Mouse (Mus musculus) kidney, embryonic 14.5 days (tissue): ENCODE results near the gene Efs. TPM values are rescaled to one million over a fixed set of nuclear protein-coding genes. Genes with fewer than 3 reads are reported as not detected.

Experiments used
- ATAC-seq: fragments of 200-750 bp; cut with Nextera tagmentation; 2 replicates; pipeline ENCODE4 v1.8.0; 2017; ENCODE audit warnings: moderate number of reproducible peaks, mild to moderate bottlenecking, moderate TSS enrichment, moderate library complexity; ENCODE audit not compliant: low FRiP score, low TSS enrichment
- H3K27ac ChIP-seq: fragments of 300-500 bp; sonication (generic); 2 replicates; pipeline ENCODE4 v1.5.1; 2014; ENCODE audit warnings: low read depth, mild to moderate bottlenecking, low read length, moderate library complexity, mixed read lengths
- H3K27me3 ChIP-seq: fragments of 300-500 bp; sonication (generic); 2 replicates; pipeline ENCODE4 v1.6.1; 2014; ENCODE audit warnings: mild to moderate bottlenecking, low read length; ENCODE audit not compliant: control insufficient read depth, insufficient read depth
- H3K36me3 ChIP-seq: fragments of 300-500 bp; sonication (generic); 2 replicates; pipeline ENCODE4 v1.6.1; 2014; ENCODE audit warnings: low read length, mixed read lengths; ENCODE audit not compliant: control insufficient read depth, insufficient read depth
- H3K4me1 ChIP-seq: fragments of 300-500 bp; sonication (generic); 2 replicates; pipeline ENCODE4 v1.6.1; 2014; ENCODE audit warnings: low read length, mixed read lengths; ENCODE audit not compliant: control insufficient read depth, insufficient read depth
- H3K4me2 ChIP-seq: fragments of 300-500 bp; sonication (generic); replicated peaks from 2 replicates; pipeline ENCODE4 v1.6.1; 2014; ENCODE audit warnings: low read depth, mild to moderate bottlenecking, low read length
- H3K4me3 ChIP-seq: fragments of 300-500 bp; sonication (generic); 2 replicates; pipeline ENCODE4 v1.5.1; 2014; ENCODE audit warnings: mild to moderate bottlenecking, low read length
- H3K9ac ChIP-seq: fragments of 300-500 bp; sonication (generic); 2 replicates; pipeline ENCODE4 v1.6.1; 2014; ENCODE audit warnings: low read depth, mild to moderate bottlenecking, low read length, moderate library complexity
- H3K9me3 ChIP-seq: fragments of 300-500 bp; sonication (generic); 2 replicates; pipeline ENCODE4 v1.6.1; 2016; ENCODE audit warnings: low read length; ENCODE audit not compliant: control insufficient read depth
- WGBS: fragments of 180-500 bp; shearing (Covaris S2); extraction: QIAGEN DNeasy Blood & Tissue Kit; methylation state at CpG from one replicate; pipeline ENCODE4 v1.1.7; 2014; 5-methylcytosine and 5-hydroxymethylcytosine counted together
- microRNA counts: library from miRNA; unstranded; fragments of <30 nt; microRNA quantifications from one replicate; lab custom pipeline; 2017
- microRNA-seq: library from miRNA; unstranded; fragments of <30 nt; microRNA quantifications from one replicate; pipeline ENCODE4, GENCODE M21; 2016
- polyA plus RNA-seq: library from polyadenylated mRNA; unstranded; fragments of >200 nt; fragmentation: Nextera tagmentation; extraction: Ambion mirVana; gene quantifications from 2 replicates; pipeline ENCODE4 v1.2.1, GENCODE M21; 2014

The Efs gene
- polyA plus RNA-seq, 1 experiment from 2014 or later = 33.8 TPM

GRCm38 (mm10) chr14:54875844-54876538 is 49.9 kb downstream of the Efs start:
- peak overlapping the region; percentile 73 for H3K4me3 ChIP-seq
- ATAC-seq = peak; percentile 53; the same call in 1 of the 2 replicates
- peak overlapping the region; percentile 76 for H3K9ac ChIP-seq
- H3K4me2 ChIP-seq = peak overlapping the region; percentile 99
- H3K9me3 ChIP-seq = no peaks in the 10 kb centered on the region
- H3K27ac ChIP-seq = peak overlapping the region; percentile 57
- 2% methylated on average over 36 of the region's 36 CpGs for WGBS
- H3K27me3 ChIP-seq = no peaks in the 10 kb centered on the region; the same call in 1 of the 2 replicates
- no peaks in the 10 kb centered on the region for H3K36me3 ChIP-seq
- peaks cover 8% of the 10 kb centered on the region; the same call in 1 of the 2 replicates for H3K4me1 ChIP-seq

GRCm38 (mm10) chr14:54874165-54874564 is 51.8 kb downstream of the Efs start:
- H3K27ac ChIP-seq = no peak overlapping the region
- no peaks in the 10 kb centered on the region for H3K36me3 ChIP-seq
- 89% methylated on average over 3 of the region's 3 CpGs for whole genome bisulfite sequencing
- H3K9me3 ChIP-seq = no peaks in the 10 kb centered on the region
- H3K4me3 ChIP-seq = no peak overlapping the region
- peaks cover 8% of the 10 kb centered on the region; the same call in 1 of the 2 replicates for H3K4me1 ChIP-seq
- no peak overlapping the region for H3K4me2 ChIP-seq
- H3K27me3 ChIP-seq = no peaks in the 10 kb centered on the region; the same call in 1 of the 2 replicates
- no peak overlapping the region for H3K9ac ChIP-seq
- ATAC-seq = no peak

- no peak within 1 kb of the TSS for H3K4me2 ChIP-seq
- 90% methylated on average over 5 of the region's 5 CpGs for WGBS
- no peak within 1 kb of the TSS for H3K9ac ChIP-seq
- ATAC-seq = no peak
- H3K27ac ChIP-seq = no peak within 1 kb of the TSS
- H3K36me3 ChIP-seq = no peaks in the 10 kb centered on the region
- no peaks in the 10 kb centered on the region for H3K9me3 ChIP-seq
- H3K27me3 ChIP-seq = no peaks in the 10 kb centered on the region
- H3K4me1 ChIP-seq = 0 out of 2 replicates have a peak, but pooled peaks cover 4% of the 10 kb centered on the region
- H3K4me3 ChIP-seq = no peak within 1 kb of the TSS
These were observed 55.1 kb downstream of the Efs start, which contains the start of gene Homez for GRCm38 (mm10) chr14:54870861-54871260. Homez (minus strand) TSS chr14:54870961.

GRCm38 (mm10) chr14:54868026-54868425 is 57.9 kb downstream of the Efs start:
- H3K27ac ChIP-seq = no peak overlapping the region
- no peaks in the 10 kb centered on the region for H3K9me3 ChIP-seq
- no peak overlapping the region for H3K4me2 ChIP-seq
- ATAC-seq = no peak
- H3K4me3 ChIP-seq = no peak overlapping the region
- WGBS = 91% methylated on average over 4 of the region's 4 CpGs
- no peaks in the 10 kb centered on the region for H3K36me3 ChIP-seq
- no peaks in the 10 kb centered on the region for H3K4me1 ChIP-seq
- no peaks in the 10 kb centered on the region for H3K27me3 ChIP-seq
- H3K9ac ChIP-seq = no peak overlapping the region

DNA sequence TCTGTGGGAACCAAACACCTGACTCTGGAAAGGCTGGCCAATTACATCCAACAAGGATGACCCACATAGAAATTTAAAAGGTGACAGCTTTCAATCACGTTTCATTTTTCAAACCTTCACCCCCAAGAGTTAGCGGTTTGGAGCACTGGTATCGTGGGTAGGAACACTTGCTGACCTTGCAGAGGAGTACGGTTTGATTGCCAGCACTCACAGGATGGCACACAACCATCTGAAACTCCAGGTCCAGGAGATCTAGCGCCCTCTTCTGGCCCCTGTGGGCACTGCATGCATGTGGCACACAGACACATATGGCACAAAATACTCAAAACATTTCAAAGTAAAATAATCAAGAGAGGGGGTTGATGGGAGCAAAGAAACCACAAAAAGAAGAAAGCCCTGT is 59.0 kb downstream of the Efs start:
- Histone ChIP-seq H3K36me3 (no peaks in the 10 kb centered on the region), H3K4me2 (no peak overlapping the region), H3K4me1 (no peaks in the 10 kb centered on the region), H3K4me3 (no peak overlapping the region), H3K27ac (no peak overlapping the region), H3K27me3 (no peaks in the 10 kb centered on the region), H3K9me3 (no peaks in the 10 kb centered on the region), H3K9ac (no peak overlapping the region)
- ATAC-seq = no peak
- 57% methylated on average over 5 of the region's 5 CpGs for WGBS

MicroRNAs encoded within 50 kb of the gene (microRNA counts, 519-probe panel; counts per million panel counts)
- microRNA mmu-miR-208a (lab: Ali Mortazavi, UCI) (not detected), microRNA mmu-miR-208b (lab: Ali Mortazavi, UCI) (not detected)

Small RNAs within 50 kb of the gene (microRNA-seq; reads per million reads assigned to microRNA genes)
- 1.7 reads per million for gene Mir208a
- gene Mir208b = 4.0 reads per million, percentile 16 among the genes with 10 or more reads in this experiment

Other genes starting within 250 kb of the Efs start
- 89.8 and 110 TPM in 2 replicates for gene 1700123O20Rik, start 239.9 kb downstream of the Efs start, polyA plus RNA-seq
- gene Acin1, start 239.2 kb downstream of the Efs start, polyA plus RNA-seq = 161 and 169 TPM in 2 replicates
- 0.08 and 0.16 TPM in 2 replicates for gene Gm29776, start 227.3 kb downstream of the Efs start, polyA plus RNA-seq
- not detected in 2 replicates for gene Cebpe, start 214.0 kb downstream of the Efs start, polyA plus RNA-seq
- 5.8 and 12.1 TPM in 2 replicates for gene Slc7a8, start 144.2 kb downstream of the Efs start, polyA plus RNA-seq
- not detected in 2 replicates for gene Rnf212b, start 112.0 kb downstream of the Efs start, polyA plus RNA-seq
- 10.3 and 19.1 TPM in 2 replicates for gene Homez, start 55.2 kb downstream of the Efs start, polyA plus RNA-seq
- 2.9 and 4.5 TPM in 2 replicates for gene Ppp1r3e, start 48.6 kb downstream of the Efs start, polyA plus RNA-seq
- gene Bcl2l2, start 42.7 kb downstream of the Efs start, polyA plus RNA-seq = 5.3 and 6.1 TPM in 2 replicates
- gene Gm20521, start 42.7 kb downstream of the Efs start, polyA plus RNA-seq = 0.44 TPM in 1 of 2 replicates, not detected in the other
- gene Pabpn1, start 33.6 kb downstream of the Efs start, polyA plus RNA-seq = 178 and 227 TPM in 2 replicates
- 41.0 and 58.9 TPM in 2 replicates for gene Slc22a17, start 13.0 kb downstream of the Efs start, polyA plus RNA-seq
- gene Il25, start 6.6 kb upstream of the Efs start, polyA plus RNA-seq = 0.24 TPM in 1 of 2 replicates, not detected in the other
- 0.89 and 3.3 TPM in 2 replicates for gene Cmtm5, start 10.1 kb upstream of the Efs start, polyA plus RNA-seq
- 0.30 and 0.54 TPM in 2 replicates for gene Myh6, start 40.8 kb upstream of the Efs start, polyA plus RNA-seq
- gene Gm17428, start 50.8 kb upstream of the Efs start, polyA plus RNA-seq = not detected in 2 replicates
- 0.11 and 2.0 TPM in 2 replicates for gene Myh7, start 68.5 kb upstream of the Efs start, polyA plus RNA-seq
- 80.8 and 109 TPM in 2 replicates for gene Ngdn, start 89.3 kb upstream of the Efs start, polyA plus RNA-seq
- gene Zfhx2, start 166.2 kb upstream of the Efs start, polyA plus RNA-seq = 5.8 and 6.4 TPM in 2 replicates
- gene Thtpa, start 168.7 kb upstream of the Efs start, polyA plus RNA-seq = 14.5 and 21.8 TPM in 2 replicates
- gene Ap1g2, start 180.5 kb upstream of the Efs start, polyA plus RNA-seq = 11.4 and 17.8 TPM in 2 replicates
- 0.43 and 0.55 TPM in 2 replicates for gene Jph4, start 190.8 kb upstream of the Efs start, polyA plus RNA-seq